Mouse (Mus musculus): ENCODE data around the gene Cdip1.

The Cdip1 gene

GRCm38 (mm10) chr16:4718753-4719518 is 71.2 kb downstream of the Cdip1 start, which contains the start of gene Nmral1:
Gene Nmral1 (minus strand): TSS chr16:4719356.
- peak; percentile 87 for DNase-seq (ENCODE audit: low read depth, low spot score)

- DNase-seq (ENCODE audit: low read depth, low spot score), result no peak
Observed at GRCm38 (mm10) chr16:4717866-4718265, 72.2 kb downstream of the Cdip1 start.

GRCm38 (mm10) chr16:4713861-4714710 is 76.0 kb downstream of the Cdip1 start:
- no peak for DNase-seq (ENCODE audit: low read depth, low spot score)

- no peak for DNase-seq (ENCODE audit: low read depth, low spot score)
Observed at GRCm38 (mm10) chr16:4711173-4711572, 78.9 kb downstream of the Cdip1 start.

DNA sequence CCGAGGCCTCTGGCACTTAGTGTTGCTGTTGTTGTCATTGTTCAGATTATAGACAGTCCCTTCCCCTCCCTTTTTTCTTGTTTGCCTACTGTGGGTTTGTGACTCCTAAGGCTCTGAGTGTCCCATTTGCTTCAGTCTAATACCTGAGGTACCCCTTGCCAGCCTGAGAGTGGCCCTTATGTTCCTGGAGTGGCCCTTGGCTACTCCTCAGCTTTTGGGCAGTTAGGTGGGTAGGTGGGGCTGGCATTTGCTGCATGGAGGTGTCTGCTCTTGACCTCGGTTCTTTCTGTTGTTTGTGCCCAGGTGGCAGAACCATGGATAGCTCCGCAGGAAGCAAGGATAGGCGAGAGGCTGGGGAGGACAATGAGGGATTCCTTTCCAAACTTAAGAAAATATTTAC is 84.6 kb downstream of the Cdip1 start:
- no peak for DNase-seq (ENCODE audit: low read depth, low spot score)

- no peak for DNase-seq (ENCODE audit: low read depth, low spot score)
Observed at GRCm38 (mm10) chr16:4702646-4703045, 87.4 kb downstream of the Cdip1 start.

DNA sequence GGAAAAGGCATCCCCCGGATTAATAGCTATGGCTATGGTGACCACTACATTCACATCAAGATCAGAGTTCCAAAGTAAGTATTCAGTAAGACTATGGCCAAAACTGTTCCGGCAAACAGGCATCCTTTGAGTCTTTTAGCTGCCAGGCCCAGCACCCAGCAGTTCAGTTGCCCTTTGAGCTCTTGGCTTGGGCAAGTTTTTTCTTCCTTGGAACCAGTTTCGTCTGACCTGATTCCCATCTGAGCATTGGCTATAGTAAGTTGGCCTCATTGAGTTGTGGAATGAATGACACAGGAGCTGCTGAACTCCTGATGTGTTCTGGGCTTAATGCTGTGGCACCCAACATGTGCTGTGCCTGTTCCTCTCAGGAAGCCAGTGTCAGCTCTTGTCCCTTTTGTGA is 88.9 kb downstream of the Cdip1 start:
- no peak for DNase-seq (ENCODE audit: low read depth, low spot score)
